Mouse (Mus musculus): Measurements from ENCODE around the gene Cwc25.
"Not testable (repeated sequence)": the region's sequence is repeated elsewhere in the genome, so short reads cannot be mapped to it uniquely, and the experiment has no call there.

Gene Cwc25

GRCm38 (mm10) chr11:97775186-97775585 lies 8.8 kb upstream of the Cwc25 start:
- no peak for DNase-seq (ENCODE audit: low read depth)

- DNase-seq (ENCODE audit: low read depth) = no peak
These were observed 5.1 kb upstream of the Cwc25 start for GRCm38 (mm10) chr11:97771410-97771809.

- no peak for DNase-seq (ENCODE audit: low read depth)
These were observed 3.3 kb upstream of the Cwc25 start for GRCm38 (mm10) chr11:97769704-97770103.

GRCm38 (mm10) chr11:97761638-97762037 lies 4.7 kb downstream of the Cwc25 start:
- DNase-seq (ENCODE audit: low read depth) = peak; percentile 61

- DNase-seq (ENCODE audit: low read depth) = no peak
These were observed 7.4 kb downstream of the Cwc25 start for GRCm38 (mm10) chr11:97758942-97759341.

GRCm38 (mm10) chr11:97758125-97758524 lies 8.2 kb downstream of the Cwc25 start:
- no peak for DNase-seq (ENCODE audit: low read depth)

- no peak for DNase-seq (ENCODE audit: low read depth)
These were observed 13.1 kb downstream of the Cwc25 start for GRCm38 (mm10) chr11:97753277-97753676.

GRCm38 (mm10) chr11:97748496-97748895 lies 17.9 kb downstream of the Cwc25 start:
- no peak for DNase-seq (ENCODE audit: low read depth)

- no peak for DNase-seq (ENCODE audit: low read depth)
These were observed 18.6 kb downstream of the Cwc25 start for GRCm38 (mm10) chr11:97747773-97748172.

GRCm38 (mm10) chr11:97745331-97745721 lies 21.0 kb downstream of the Cwc25 start:
- DNase-seq (ENCODE audit: low read depth) = no peak

GRCm38 (mm10) chr11:97744718-97745330 lies 21.5 kb downstream of the Cwc25 start:
- peak; percentile 99 for DNase-seq (ENCODE audit: low read depth)

GRCm38 (mm10) chr11:97744063-97744717 lies 22.2 kb downstream of the Cwc25 start, which contains the start of gene Pip4k2b:
Pip4k2b (minus strand) TSS chr11:97744704.
- DNase-seq (ENCODE audit: low read depth) = no peak

GRCm38 (mm10) chr11:97743423-97743822 lies 22.9 kb downstream of the Cwc25 start:
- DNase-seq (ENCODE audit: low read depth) = peak; percentile 49

GRCm38 (mm10) chr11:97742591-97742990 lies 23.8 kb downstream of the Cwc25 start:
- no peak for DNase-seq (ENCODE audit: low read depth)

GRCm38 (mm10) chr11:97742157-97742556 lies 24.2 kb downstream of the Cwc25 start:
- no peak for DNase-seq (ENCODE audit: low read depth)

- DNase-seq (ENCODE audit: low read depth) = peak; percentile 55
These were observed 26.2 kb downstream of the Cwc25 start for GRCm38 (mm10) chr11:97740190-97740589.

GRCm38 (mm10) chr11:97739155-97739554 lies 27.2 kb downstream of the Cwc25 start:
- DNase-seq (ENCODE audit: low read depth) = peak; percentile 68

GRCm38 (mm10) chr11:97738703-97739102 lies 27.7 kb downstream of the Cwc25 start:
- DNase-seq (ENCODE audit: low read depth) = peak; percentile 74

- DNase-seq (ENCODE audit: low read depth) = no peak
These were observed 28.8 kb downstream of the Cwc25 start for GRCm38 (mm10) chr11:97737600-97737999.

- DNase-seq (ENCODE audit: low read depth) = no peak
These were observed 29.7 kb downstream of the Cwc25 start for GRCm38 (mm10) chr11:97736645-97737044.

- DNase-seq (ENCODE audit: low read depth) = not testable (repeated sequence)
These were observed 31.5 kb downstream of the Cwc25 start for GRCm38 (mm10) chr11:97734810-97735209.

GRCm38 (mm10) chr11:97733689-97734088 lies 32.7 kb downstream of the Cwc25 start:
- no peak for DNase-seq (ENCODE audit: low read depth)

- no peak for DNase-seq (ENCODE audit: low read depth)
These were observed 37.6 kb downstream of the Cwc25 start for GRCm38 (mm10) chr11:97728730-97729129.

GRCm38 (mm10) chr11:97728311-97728710 lies 38.0 kb downstream of the Cwc25 start:
- DNase-seq (ENCODE audit: low read depth) = peak; percentile 87

All from induced T-regulatory cell, adult 2 months (primary cell).